Mouse (Mus musculus) stomach, embryonic 14.5 days (tissue): ENCODE measurements around the gene Ppm1m. TPM values are rescaled to one million over a fixed set of nuclear protein-coding genes. Genes with fewer than 3 reads are reported as not detected.

ENCODE experiments used
- ATAC-seq: fragments of 200-750 bp; cut with Nextera tagmentation; 2 replicates; pipeline ENCODE4 v1.8.0; 2017; ENCODE audit warnings: low read depth, moderate TSS enrichment; ENCODE audit not compliant: insufficient number of reproducible peaks, insufficient read depth, low FRiP score
- H3K27ac ChIP-seq: fragments of 300-500 bp; sonication (generic); 2 replicates; pipeline ENCODE4 v1.5.1; 2014; ENCODE audit warnings: mild to moderate bottlenecking, low read length, moderate library complexity, mixed read lengths
- H3K27me3 ChIP-seq: fragments of 300-500 bp; sonication (generic); 2 replicates; pipeline ENCODE4 v1.6.1; 2014; ENCODE audit warnings: low read length, control low read depth, mixed read lengths; ENCODE audit not compliant: control insufficient read depth, insufficient read depth
- H3K36me3 ChIP-seq: fragments of 300-500 bp; sonication (generic); 2 replicates; pipeline ENCODE4 v1.6.1; 2014; ENCODE audit warnings: mild to moderate bottlenecking, control low read depth, low read length, moderate library complexity, mixed read lengths; ENCODE audit not compliant: control insufficient read depth, insufficient read depth
- H3K4me1 ChIP-seq: fragments of 300-500 bp; sonication (generic); 2 replicates; pipeline ENCODE4 v1.6.1; 2014; ENCODE audit warnings: low read length, control low read depth, mixed read lengths; ENCODE audit not compliant: control insufficient read depth, insufficient read depth
- H3K4me2 ChIP-seq: fragments of 300-500 bp; sonication (generic); replicated peaks from 2 replicates; pipeline ENCODE4 v1.6.1; 2014; ENCODE audit warnings: low read depth, low read length, control low read depth
- H3K4me3 ChIP-seq: fragments of 300-500 bp; sonication (generic); 2 replicates; pipeline ENCODE4 v1.5.1; 2014; ENCODE audit warnings: low read depth, low read length, control low read depth
- H3K9ac ChIP-seq: fragments of 300-500 bp; sonication (generic); replicated peaks from 2 replicates; pipeline ENCODE4 v1.6.1; 2014; ENCODE audit warnings: low read depth, mild to moderate bottlenecking, control low read depth, low read length, moderate library complexity, mixed read lengths
- H3K9me3 ChIP-seq: fragments of 300-500 bp; sonication (generic); 2 replicates; pipeline ENCODE4 v1.6.1; 2016; ENCODE audit warnings: low read depth, low read length, control low read depth; ENCODE audit not compliant: control insufficient read depth
- WGBS: fragments of 180-500 bp; shearing (Covaris S2); extraction: QIAGEN DNeasy Blood & Tissue Kit; methylation state at CpG from one replicate; pipeline ENCODE4 v1.1.7; 2014; 5-methylcytosine and 5-hydroxymethylcytosine counted together
- polyA plus RNA-seq: library from polyadenylated mRNA; unstranded; fragments of >200 nt; fragmentation: Nextera tagmentation; extraction: Ambion mirVana; gene quantifications from 2 replicates; pipeline ENCODE4 v1.2.1, GENCODE M21; 2014

The Ppm1m gene
- polyA plus RNA-seq, 1 experiment from 2014 or later = 35.6 TPM

- Histone ChIP-seq H3K4me2 (no peak overlapping the region), H3K27ac (no peak overlapping the region), H3K27me3 (no peaks in the 10 kb centered on the region), H3K9me3 (no peaks in the 10 kb centered on the region), H3K9ac (no peak overlapping the region), H3K4me3 (no peak overlapping the region), H3K4me1 (no peaks in the 10 kb centered on the region), H3K36me3 (peaks cover 70% of the 10 kb centered on the region)
- no peak for ATAC-seq
- WGBS = 87% methylated on average over 8 of the region's 8 CpGs
Observed at GRCm38 (mm10) chr9:106192024-106192423, 7.5 kb downstream of the Ppm1m start.

GRCm38 (mm10) chr9:106191355-106191754, 8.2 kb downstream of the Ppm1m start:
- peaks cover 71% of the 10 kb centered on the region for H3K36me3 ChIP-seq
- H3K27me3 ChIP-seq = no peaks in the 10 kb centered on the region
- WGBS = 100% methylated on average over 1 of the region's 1 CpGs
- H3K4me3 ChIP-seq = no peak overlapping the region
- H3K4me1 ChIP-seq = no peaks in the 10 kb centered on the region
- H3K27ac ChIP-seq = no peak overlapping the region
- no peaks in the 10 kb centered on the region for H3K9me3 ChIP-seq
- no peak overlapping the region for H3K4me2 ChIP-seq
- ATAC-seq = no peak
- H3K9ac ChIP-seq = no peak overlapping the region

GRCm38 (mm10) chr9:106183996-106184395, 15.6 kb downstream of the Ppm1m start:
- no peak for ATAC-seq
- H3K4me2 ChIP-seq = no peak overlapping the region
- no peaks in the 10 kb centered on the region for H3K4me1 ChIP-seq
- WGBS = 89% methylated on average over 5 of the region's 5 CpGs
- H3K9ac ChIP-seq = no peak overlapping the region
- H3K9me3 ChIP-seq = no peaks in the 10 kb centered on the region
- H3K27me3 ChIP-seq = no peaks in the 10 kb centered on the region
- peaks cover 93% of the 10 kb centered on the region for H3K36me3 ChIP-seq
- no peak overlapping the region for H3K4me3 ChIP-seq
- H3K27ac ChIP-seq = no peak overlapping the region

GRCm38 (mm10) chr9:106182146-106182545, 17.4 kb downstream of the Ppm1m start:
- Histone ChIP-seq H3K36me3 (peaks cover 87% of the 10 kb centered on the region), H3K9ac (no peak overlapping the region), H3K27me3 (no peaks in the 10 kb centered on the region), H3K27ac (no peak overlapping the region), H3K4me1 (no peaks in the 10 kb centered on the region), H3K4me3 (no peak overlapping the region), H3K9me3 (no peaks in the 10 kb centered on the region), H3K4me2 (no peak overlapping the region)
- WGBS = 91% methylated on average over 4 of the region's 4 CpGs
- ATAC-seq = no peak

GRCm38 (mm10) chr9:106179964-106180363, 19.6 kb downstream of the Ppm1m start:
- no peak for ATAC-seq
- H3K36me3 ChIP-seq = peaks cover 74% of the 10 kb centered on the region
- H3K4me3 ChIP-seq = no peak overlapping the region
- H3K9ac ChIP-seq = no peak overlapping the region
- H3K27me3 ChIP-seq = no peaks in the 10 kb centered on the region
- no peak overlapping the region for H3K27ac ChIP-seq
- H3K4me2 ChIP-seq = no peak overlapping the region
- no peaks in the 10 kb centered on the region for H3K9me3 ChIP-seq
- 88% methylated on average over 3 of the region's 3 CpGs for WGBS
- no peaks in the 10 kb centered on the region for H3K4me1 ChIP-seq

GRCm38 (mm10) chr9:106179454-106179853, 20.1 kb downstream of the Ppm1m start:
- Histone ChIP-seq H3K9me3 (no peaks in the 10 kb centered on the region), H3K4me1 (no peaks in the 10 kb centered on the region; the same call in 1 of the 2 replicates), H3K9ac (no peak overlapping the region), H3K4me2 (no peak overlapping the region), H3K27me3 (no peaks in the 10 kb centered on the region), H3K27ac (no peak overlapping the region), H3K4me3 (no peak overlapping the region), H3K36me3 (peaks cover 69% of the 10 kb centered on the region)
- 80% methylated on average over 2 of the region's 2 CpGs for WGBS
- ATAC-seq = no peak

- peaks cover 52% of the 10 kb centered on the region for H3K36me3 ChIP-seq
- H3K4me1 ChIP-seq = peaks cover 15% of the 10 kb centered on the region; the same call in 1 of the 2 replicates
- H3K27ac ChIP-seq = no peak overlapping the region
- no peak overlapping the region for H3K4me3 ChIP-seq
- ATAC-seq = no peak
- WGBS = 89% methylated on average over 6 of the region's 6 CpGs
- H3K27me3 ChIP-seq = no peaks in the 10 kb centered on the region
- H3K4me2 ChIP-seq = no peak overlapping the region
- no peaks in the 10 kb centered on the region for H3K9me3 ChIP-seq
- H3K9ac ChIP-seq = no peak overlapping the region
Observed at GRCm38 (mm10) chr9:106177799-106178198, 21.7 kb downstream of the Ppm1m start.

- Histone ChIP-seq H3K4me1 (peaks cover 15% of the 10 kb centered on the region; the same call in 1 of the 2 replicates), H3K27me3 (no peaks in the 10 kb centered on the region), H3K4me2 (no peak overlapping the region), H3K9me3 (no peaks in the 10 kb centered on the region), H3K4me3 (no peak overlapping the region), H3K9ac (no peak overlapping the region), H3K36me3 (peaks cover 42% of the 10 kb centered on the region), H3K27ac (no peak overlapping the region)
- WGBS = 79% methylated on average over 5 of the region's 5 CpGs
- ATAC-seq = no peak
Observed at GRCm38 (mm10) chr9:106176769-106177168, 22.8 kb downstream of the Ppm1m start.

- Histone ChIP-seq H3K27me3 (no peaks in the 10 kb centered on the region), H3K9ac (no peak overlapping the region), H3K36me3 (peaks cover 32% of the 10 kb centered on the region), H3K9me3 (no peaks in the 10 kb centered on the region), H3K4me2 (no peak overlapping the region), H3K4me1 (peaks cover 15% of the 10 kb centered on the region; the same call in 1 of the 2 replicates), H3K27ac (no peak overlapping the region), H3K4me3 (no peak overlapping the region)
- 73% methylated on average over 3 of the region's 3 CpGs for WGBS
- no peak for ATAC-seq
Observed at GRCm38 (mm10) chr9:106175552-106176200, 23.9 kb downstream of the Ppm1m start.
